Mouse (Mus musculus): ENCODE measurements around the gene Arhgap20.

The Arhgap20 gene

DNA sequence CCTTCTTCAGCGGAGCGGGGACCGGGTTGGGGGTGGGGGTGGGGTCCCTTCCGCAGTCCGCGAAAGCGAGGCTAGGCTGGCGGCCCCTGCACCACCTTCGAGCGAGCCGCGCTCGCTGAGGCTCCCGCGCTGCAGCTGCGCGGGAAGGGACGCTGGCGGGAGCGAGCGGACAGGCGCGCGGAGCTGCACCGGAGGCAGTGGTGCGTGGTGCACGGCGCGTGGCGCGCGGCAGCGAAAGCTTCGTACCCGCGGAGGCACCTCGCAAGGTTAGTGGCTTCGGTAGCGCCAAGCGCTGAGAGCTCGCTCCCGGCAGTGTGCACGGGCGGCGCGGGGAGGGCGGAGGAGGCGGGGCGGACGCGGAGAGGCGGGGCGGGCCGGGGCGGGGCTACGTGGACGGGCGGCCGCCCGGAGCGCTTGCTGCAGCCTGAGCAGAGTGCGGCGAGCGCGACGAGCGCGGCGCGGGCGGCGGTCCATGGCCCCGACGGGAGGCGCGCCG is at the start of gene Arhgap20:
Arhgap20 (plus strand) TSS at position 417 of the 496 bp plus-strand sequence.
- peak; percentile 90 for DNase-seq

DNA sequence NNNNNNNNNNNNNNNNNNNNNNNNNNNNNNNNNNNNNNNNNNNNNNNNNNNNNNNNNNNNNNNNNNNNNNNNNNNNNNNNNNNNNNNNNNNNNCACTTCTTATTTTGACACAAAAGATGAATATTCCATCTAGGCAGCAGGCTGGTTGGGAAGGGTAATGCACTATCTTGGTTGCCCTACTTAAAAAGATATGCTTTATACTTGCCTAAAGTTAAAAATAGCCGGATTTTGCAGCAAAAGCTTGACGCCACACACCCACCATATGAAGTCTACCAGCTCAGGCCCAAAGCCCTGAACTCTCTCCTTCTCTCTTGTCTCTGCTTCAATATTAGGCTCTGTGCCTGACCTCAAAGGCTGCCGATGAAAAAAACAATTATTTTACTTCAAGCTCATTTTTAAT is 46.3 kb upstream of the Arhgap20 start:
- DNase-seq: no peak

GRCm38 (mm10) chr9:51727960-51728359 is 37.2 kb upstream of the Arhgap20 start:
- no peak for DNase-seq

- no peak for DNase-seq
Measured at GRCm38 (mm10) chr9:51735180-51736034, 29.7 kb upstream of the Arhgap20 start.

DNA sequence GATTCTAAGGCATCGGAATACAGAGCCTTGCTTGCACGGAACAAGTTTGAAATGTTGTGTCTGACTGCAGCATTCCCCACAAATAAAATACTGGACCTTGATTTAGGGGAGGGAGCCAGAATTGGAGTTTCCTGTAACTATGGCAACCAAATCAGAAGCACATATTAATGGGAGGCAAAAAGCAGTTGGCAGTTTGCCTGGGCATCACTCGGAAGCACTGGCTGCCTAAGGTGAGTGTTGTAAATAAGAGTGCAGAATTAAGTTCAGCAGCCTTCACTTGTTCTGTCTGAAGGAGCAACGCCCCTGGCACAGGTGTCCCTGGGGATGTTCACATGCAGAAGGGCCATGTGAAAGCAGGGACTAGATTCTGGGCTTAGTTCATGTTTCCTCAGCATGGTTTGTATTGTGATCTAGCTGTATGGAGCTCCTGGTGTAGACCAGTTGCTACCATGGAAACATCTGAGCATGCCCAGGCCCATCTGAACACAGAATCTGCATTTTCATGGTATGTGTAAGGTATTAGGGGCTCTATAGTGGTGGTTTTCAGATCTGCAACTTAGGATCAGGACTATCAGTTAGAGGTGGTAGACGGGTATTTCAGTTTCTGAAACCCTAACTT is 28.3 kb upstream of the Arhgap20 start:
- DNase-seq: no peak

- no peak for DNase-seq
Measured at GRCm38 (mm10) chr9:51738349-51738748, 26.8 kb upstream of the Arhgap20 start.

DNA sequence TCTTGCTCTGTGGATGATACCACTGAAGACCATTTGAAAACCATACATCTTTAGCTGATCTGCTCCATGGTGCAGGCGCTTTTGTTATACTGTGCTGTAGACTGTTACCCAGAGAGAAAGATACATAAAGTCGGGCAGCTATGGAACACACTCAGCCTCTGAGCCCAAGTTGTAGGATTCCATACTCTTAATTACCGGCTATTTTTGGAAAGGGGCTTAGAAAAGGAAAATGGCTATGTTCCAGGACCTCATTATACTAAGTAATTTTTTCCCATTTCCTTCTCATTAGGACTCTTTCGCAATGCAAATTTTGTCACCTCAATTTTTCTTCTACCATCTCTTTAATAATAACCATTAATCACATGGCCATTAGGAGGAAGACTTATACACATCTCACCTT is 25.3 kb upstream of the Arhgap20 start:
- no peak for DNase-seq

DNA sequence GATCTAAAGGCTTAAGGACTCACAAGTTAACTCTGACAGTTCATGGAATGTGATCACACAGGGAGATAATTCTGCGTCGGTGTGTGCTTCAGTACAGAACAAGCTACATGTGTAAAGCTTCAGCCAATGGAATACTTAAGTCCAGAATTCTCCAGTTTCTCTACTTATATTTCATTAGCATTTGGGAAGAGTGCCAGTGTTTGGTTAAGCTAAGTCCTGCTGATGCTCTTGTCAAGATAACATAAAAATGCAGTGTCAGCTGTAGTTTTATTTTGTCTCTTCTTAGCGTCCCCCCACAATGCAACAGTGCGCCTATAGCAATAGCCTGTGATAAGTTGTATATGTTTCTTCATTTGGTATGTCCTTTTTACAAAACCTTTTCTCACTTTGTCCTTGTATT is 15.0 kb upstream of the Arhgap20 start:
- DNase-seq: no peak

DNA sequence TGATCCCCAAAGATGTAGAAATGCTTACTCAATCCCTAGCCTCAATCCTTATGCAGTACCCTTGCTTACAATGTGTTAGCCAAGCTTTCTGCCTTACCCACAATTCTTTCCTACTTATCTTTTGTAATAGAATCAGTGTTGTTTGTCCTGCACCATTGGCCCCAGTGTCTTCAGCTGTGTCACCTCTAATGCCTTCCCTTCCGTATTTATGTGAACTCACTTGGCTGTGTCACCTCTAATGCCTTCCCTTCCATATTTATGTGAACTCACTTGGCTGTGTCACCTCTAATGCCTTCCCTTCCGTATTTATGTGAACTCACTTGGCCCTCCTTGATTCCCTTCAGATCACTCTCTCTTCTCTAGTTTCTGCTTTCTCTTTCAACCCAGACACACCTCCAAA is 4.1 kb upstream of the Arhgap20 start:
- no peak for DNase-seq

- no peak for DNase-seq
Measured at GRCm38 (mm10) chr9:51764041-51764875, 879 bp upstream of the Arhgap20 start.

GRCm38 (mm10) chr9:51765417-51766174 is 459 bp downstream of the Arhgap20 start:
- DNase-seq: peak; percentile 77

- peak; percentile 49 for DNase-seq
Measured at GRCm38 (mm10) chr9:51766175-51767062, 1.3 kb downstream of the Arhgap20 start.

DNA sequence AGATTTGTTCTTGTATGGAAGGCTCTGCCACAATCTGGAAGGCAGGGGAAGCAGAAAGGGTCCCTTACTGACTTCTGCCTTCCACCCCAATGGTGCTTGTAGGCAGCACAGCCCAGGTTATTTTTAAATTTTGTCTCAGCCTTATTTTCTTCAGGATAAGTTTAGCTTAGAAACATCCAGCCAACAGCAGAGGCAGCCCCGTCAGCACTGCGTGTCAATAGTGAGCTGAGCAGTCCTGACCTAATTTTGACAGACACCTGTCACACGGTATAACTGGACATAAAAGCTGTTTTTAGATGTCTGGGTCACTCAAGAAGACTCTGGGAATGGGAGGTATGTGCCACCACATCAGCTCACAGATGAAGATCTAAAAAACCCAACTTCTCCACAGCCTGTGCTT is 9.1 kb downstream of the Arhgap20 start:
- DNase-seq: no peak

DNA sequence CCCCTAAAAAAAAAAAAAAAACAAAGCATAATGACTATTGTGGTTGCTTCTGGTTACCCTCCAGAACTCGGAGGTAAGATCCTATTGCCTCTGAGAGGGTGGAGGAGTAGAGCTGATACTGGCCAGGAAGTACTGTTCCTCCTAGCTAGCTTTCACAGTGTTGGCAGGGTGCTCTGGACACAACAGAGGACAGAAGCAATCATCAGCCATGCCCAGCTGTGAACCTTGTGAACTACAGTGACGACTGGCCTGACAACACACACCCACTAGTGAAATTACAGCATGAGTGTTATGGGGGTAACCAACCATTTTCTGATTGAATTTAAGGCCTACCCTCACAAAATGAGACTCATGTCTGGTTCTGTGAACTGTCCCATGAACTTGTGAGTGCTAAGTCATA is 11.3 kb downstream of the Arhgap20 start:
- no peak for DNase-seq

DNA sequence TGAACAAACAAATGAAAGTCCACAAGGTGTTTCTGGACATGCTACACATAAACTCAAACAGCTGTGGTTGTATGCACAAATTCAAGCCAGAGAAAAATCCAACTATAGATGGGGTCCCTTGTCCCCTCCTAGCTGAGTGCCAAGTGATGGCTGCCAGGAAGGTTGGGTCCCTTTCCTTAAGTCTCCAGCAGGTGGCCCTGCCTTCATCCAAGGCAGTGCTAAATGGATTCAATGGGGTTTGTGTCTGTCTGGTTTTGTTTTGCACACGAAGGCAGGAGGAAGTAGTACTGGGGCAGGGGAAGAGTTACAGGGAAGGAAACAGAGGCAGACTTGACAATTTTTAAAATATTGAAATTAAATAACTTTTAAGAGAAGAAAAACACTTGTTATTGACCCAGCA is 12.0 kb downstream of the Arhgap20 start:
- peak; percentile 63 for DNase-seq

GRCm38 (mm10) chr9:51779232-51779631 is 14.1 kb downstream of the Arhgap20 start:
- no peak for DNase-seq

GRCm38 (mm10) chr9:51781092-51781491 is 16.0 kb downstream of the Arhgap20 start:
- DNase-seq: no peak

- DNase-seq: no peak
Measured at GRCm38 (mm10) chr9:51787380-51787779, 22.2 kb downstream of the Arhgap20 start.

DNA sequence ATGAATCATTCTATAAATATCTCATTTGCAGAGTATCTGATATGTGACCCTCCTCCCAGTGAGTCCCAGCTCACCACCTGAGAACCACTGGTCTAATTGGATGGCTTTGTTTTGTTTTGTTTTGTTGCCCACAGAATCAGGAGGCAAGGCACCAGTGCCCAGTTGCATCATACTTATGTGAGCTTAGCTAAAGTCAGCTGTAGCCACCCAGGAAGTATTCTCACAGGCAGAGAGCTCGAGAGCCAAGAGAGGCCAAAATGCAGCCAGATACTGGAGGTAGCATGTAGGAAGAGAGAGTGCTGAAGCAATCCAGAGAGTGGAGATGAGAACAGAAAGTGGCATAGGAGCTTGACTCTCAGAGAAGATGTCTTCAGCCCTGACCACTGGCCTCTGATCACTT is 23.3 kb downstream of the Arhgap20 start:
- DNase-seq: no peak

GRCm38 (mm10) chr9:51795206-51795605 is 30.1 kb downstream of the Arhgap20 start:
- no peak for DNase-seq

DNA sequence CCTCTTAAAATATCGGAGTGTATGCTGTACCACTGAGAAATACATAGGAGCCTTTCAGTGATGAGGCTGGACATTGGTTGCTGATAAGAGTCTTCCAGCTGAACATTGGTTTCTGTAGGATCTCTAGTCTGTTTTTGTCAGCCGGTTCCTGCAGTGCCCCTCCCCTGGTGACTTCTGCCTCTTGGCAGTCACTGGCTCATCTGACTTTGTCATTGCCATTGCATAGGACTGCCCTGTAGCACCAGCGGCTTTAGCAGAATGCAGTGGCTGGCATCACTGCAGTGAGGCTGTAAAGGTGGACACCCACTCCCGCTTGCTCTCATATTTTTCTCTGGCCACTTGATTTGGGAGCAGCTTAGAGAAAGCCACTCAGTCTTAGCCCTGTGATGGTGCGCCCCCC is 33.1 kb downstream of the Arhgap20 start:
- DNase-seq: no peak

- no peak for DNase-seq
Measured at GRCm38 (mm10) chr9:51799156-51799555, 34.0 kb downstream of the Arhgap20 start.
